Mouse (Mus musculus): ENCODE measurements at regions not wholly inside any gene's neighbourhood (a gene's known extent, or its start where the extent isn't known, plus 50 kb on each side); places are given as distances from the start of the nearest gene placed in this dataset.
A peak's percentile ranks its signal among the peaks of the same experiment; 100 is the strongest.

DNA sequence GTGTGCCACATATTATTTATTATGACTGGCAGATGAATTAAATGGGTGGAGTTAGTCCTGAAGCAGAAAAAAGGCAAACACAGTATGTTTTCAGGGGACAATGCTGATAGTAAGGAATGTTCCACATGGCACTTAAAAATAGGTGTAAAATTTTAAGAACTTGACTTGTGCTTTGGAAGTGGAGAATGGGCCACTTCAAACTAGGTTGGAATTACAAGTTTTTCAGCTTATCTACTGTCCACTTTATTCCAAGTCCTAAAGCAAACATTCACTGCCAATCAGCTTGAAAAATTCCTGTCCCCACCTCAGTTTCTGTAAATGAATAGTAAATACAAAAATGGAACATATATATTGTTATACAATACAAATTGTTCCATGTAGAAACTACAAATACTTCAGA, 238.4 kb upstream of the Rbms1 start:
- DNase-seq, result no peak

DNA sequence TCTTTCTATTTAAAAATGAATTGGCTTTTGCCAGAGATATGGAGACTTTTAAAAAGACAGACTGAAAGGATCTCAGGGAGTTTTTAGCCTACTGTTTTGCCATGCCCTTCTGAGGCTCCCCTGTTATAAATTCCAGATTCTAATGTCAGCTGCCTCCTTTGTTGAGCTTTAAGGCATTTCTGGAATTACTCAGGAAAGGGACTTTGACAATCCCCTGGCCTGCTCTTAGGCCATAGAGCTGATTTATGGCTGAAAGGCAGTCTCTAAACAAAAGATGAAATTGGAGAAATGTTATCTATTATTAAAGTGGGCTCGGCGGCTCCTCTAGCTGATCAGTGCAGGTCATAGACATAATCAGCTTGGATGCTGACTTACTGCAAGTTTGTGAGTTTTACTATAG, 231.0 kb upstream of the Rbms1 start:
- DNase-seq, result no peak

DNA sequence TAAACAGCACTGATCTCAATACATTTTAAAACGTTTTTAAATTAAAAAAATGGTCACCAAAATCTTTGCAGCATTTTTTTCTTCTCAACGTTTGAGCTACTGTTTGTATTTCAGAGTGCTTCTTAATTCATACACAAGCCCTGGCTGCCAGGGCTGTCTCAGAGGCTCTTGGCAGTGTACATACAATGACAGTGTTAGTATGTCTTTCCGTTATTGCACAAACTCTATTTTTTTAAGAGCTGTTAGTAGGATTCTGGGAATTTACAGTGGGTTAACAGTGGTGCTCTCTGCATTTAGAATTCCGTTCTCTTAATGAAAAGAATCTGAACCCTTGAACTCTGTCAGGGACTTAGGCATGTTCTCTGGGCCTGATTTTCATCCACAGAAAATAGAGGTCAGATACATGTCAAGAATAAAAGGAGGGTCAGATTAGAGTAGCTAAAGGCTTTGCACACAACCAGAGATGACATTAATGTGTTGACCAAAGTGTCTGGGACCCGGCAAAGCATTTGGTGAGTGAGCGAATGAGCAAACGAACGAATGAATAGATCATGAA, 219.5 kb upstream of the Rbms1 start:
- no peak for DNase-seq

DNA sequence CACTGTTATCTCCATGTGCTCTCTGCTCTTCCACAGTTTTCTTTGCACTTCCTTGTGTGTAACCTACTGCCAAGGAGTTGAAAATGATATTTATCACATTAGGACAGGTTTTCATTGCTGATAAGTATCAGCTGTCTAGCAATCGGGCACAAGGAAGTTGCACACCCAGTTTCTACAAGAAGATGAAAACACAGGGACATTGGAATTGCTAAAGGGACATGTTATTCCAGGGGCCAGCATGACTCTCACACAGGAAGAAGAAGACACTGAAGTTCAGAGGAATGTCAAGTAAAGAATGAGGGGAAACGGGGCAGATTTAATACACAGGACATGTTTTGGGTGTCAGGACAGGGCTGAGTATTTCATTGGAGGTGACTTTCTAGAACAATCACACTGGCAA, 214.8 kb upstream of the Rbms1 start:
- DNase-seq, result no peak

DNA sequence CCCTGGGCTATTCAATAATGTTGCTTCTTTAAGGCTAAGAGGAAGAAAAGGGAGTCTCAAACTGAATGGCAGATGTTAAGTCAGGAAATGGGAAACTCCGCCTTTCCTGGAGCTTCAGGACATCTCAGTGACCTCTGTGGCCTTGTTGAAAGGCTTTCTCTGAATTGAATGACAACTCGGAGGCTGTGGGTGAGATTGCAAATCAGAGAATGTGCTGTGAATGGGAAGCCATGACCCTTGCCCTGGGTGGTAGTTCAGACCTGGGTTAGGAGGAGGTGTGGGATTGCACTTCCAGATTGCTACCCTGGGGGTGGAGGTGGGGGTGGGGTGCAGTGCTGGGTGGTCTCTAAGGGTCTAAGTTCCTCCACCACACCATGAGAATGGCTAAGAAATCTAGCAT, 213.8 kb upstream of the Rbms1 start:
- peak; percentile 17 for DNase-seq

DNA sequence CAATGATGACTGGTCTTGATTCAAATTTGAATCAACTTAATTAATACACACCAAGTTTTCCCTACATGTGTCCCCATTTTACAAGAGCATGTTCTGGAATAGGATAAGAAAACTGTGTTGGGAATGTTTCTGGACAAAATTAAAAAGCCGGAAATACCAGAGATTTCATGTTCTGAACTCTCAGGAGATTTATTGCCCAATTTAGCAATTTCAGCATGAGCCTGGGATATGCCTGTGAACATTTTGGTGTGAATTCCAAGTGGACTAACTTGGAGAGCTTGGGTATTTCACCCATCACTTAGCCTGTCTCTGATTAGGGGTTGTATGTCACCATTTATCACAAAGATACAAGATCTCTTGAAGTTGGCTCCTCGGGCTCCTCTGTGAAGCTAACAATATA, 210.6 kb upstream of the Rbms1 start:
- DNase-seq, result no peak

DNA sequence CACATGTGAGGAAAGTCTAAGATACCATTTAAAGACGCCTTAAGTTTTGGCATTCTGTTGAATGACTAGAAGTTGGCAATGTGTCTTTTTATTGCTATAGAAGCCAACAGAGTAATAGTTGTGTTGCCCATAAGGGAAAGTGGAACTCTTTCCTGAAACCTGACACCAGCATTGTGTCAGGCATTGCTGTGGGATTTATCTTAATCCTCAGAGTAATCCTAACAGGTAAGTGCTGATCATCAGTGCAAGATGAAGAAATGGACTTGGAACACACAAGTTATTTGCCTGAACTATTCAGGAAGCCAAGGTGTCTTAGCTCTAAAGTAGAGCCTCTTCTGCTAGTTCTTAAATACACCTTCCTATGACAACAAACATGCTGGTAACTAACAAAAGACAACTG, 198.3 kb upstream of the Rbms1 start:
- DNase-seq, result no peak

DNA sequence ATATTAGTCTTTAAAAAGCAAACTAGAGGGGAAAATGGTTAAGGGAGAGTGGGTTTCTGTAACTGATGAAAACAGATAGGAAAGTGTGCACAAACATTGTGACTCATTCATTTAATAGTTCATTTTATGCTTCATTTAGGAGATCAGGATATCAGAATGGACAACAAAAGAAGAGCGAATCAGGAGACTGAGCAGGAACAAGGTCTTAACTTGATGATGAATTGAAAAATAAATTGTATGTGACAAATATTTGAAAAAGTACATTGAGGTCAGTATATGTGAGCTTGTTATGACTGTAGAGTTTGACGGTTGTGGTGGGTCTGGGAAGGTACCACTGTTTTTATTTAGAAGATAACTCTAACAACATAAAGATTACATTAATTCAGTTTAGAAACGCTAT, 196.8 kb upstream of the Rbms1 start:
- DNase-seq, result no peak

DNA sequence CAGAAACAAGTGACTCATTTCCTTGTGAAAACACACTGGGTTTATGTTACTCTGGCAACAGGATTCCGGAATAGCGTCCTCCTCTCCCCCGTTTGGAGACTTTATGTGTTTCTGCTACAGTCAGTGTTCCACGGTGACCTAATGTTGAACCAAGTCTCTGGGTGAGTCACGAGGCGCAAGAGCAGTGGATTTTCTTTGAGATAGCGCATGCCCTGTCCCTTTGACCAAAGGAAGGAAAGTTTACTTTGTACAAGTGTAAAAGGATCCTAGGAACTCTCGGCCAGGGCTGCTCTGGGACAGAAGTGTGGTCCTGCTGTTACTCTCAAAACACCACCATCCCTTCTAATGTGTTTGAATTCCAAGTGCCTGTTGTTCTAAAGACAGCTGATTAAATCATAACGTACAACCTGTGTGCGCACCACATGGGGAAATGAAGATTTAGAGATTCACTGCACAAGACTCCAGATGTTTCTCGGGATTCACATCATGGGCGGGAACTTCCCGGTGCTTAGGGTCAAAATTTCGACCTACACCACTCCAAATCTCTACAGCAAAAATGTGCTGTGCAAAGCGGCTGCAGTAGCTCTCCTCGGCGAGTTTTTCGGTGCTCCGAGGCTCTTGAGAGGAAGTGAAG, 176.1 kb upstream of the Rbms1 start:
- DNase-seq, result peak; percentile 65

DNA sequence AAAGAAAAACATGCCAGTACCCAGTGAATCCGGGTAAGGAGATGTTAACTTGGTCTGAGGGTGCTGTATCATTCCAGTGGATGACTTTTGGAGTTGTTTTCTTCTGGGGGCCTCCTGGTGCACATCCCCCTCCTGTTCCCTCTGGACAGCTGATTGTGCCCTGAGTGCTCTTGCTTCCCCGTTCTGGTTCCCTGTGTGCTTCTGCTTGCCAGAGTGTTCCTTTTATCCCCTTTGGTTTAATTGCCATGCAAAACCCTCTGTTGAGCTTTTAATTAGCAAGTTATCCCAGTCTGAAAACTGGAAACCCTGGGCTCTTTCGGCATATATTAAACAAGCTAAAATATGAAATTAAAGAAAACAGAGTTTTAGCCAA, 175.6 kb upstream of the Rbms1 start:
- peak; percentile 13 for DNase-seq

DNA sequence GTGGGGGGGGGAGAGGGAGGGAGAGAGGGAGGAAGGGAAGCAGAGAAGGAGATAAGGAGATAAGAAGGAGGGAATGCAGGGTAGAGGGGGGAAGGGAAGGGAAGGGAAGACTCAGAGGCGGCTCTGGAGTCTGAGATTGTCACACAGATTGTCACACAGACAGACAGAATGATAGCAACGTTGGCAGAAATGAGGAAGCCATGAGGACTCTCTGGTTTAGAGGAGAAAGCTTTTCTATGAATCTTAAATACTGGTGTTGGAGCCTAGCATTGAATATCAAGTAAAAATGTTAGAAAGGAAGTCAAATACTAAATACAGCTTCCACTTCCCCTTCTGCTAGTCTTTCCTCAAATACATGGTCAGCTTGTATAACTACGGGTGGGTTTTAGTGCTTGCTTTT, 174.4 kb upstream of the Rbms1 start:
- DNase-seq, result no peak

DNA sequence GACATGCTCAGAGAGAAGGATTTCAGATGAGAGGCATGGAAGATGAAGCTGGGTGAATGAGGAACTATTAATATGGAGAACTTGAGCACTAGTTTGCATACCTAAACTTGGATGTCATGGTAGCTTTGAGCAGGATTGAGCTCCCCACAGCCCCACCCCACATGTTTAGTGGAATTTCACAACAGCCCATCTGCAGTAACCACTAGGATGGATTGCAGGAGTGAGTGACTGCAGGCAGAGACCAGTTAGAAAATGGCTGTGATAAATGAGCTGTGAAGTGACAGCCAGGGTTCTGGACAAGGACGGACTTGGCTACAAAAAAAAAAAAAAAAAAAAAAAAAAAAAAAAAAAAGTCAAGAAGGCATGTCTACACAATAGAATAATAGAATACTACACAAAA, 173.9 kb upstream of the Rbms1 start:
- DNase-seq, result peak; percentile 32

DNA sequence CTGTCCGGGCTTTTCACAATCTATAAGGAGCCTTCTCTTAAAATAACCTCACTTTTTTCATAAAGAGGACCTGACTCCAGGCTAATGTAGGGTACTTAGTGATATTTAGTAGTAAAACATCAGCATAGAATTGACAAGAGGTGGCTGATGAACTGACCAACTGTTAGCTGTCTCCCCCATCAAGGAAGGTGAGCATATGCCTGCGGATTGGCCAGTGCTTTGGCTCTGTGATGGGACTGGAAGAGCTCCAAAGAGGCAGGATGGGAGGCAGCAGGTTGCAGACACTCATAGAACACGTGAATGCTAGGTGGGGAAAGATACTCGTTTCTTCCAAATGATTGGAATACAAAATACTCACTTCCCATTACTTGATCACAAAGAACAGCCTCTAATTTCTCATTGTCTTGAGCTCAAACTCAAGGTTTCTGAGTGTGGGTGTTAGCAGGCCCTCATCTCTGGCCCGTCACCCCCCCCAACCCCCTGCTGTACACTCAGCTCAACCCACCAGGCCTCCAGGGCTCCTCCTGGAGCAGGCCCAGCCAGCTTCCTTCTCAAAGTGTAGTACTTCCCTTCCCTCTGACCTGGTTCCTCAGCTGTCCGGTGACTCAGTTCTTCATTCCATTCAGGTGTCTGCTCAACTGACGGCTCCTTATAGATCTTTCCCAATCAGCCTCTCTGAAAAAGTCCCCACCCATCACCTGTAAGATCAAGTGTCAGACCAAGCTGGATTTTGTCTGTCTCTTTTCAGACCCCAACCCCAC, 160.2 kb upstream of the Rbms1 start:
- no peak for DNase-seq

DNA sequence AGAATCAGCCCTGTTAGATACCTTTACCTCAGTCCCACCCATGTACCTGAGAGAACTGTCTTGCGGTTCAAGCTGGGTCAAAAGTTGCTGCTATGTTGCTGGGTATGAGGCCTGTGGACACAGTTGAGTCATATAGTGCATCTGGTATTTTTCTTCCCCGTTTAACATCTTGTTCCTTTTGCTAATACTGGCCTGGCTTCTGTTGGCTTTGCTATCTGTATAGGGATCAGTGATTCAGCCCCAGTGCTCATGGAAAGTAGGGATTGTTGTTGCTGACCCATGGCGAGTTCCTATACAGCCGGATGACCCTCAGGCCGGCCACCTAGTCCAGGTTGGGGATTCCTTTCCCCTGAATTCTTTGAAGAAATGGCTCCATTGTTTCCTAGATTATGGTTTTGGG, 158.3 kb upstream of the Rbms1 start:
- no peak for DNase-seq

DNA sequence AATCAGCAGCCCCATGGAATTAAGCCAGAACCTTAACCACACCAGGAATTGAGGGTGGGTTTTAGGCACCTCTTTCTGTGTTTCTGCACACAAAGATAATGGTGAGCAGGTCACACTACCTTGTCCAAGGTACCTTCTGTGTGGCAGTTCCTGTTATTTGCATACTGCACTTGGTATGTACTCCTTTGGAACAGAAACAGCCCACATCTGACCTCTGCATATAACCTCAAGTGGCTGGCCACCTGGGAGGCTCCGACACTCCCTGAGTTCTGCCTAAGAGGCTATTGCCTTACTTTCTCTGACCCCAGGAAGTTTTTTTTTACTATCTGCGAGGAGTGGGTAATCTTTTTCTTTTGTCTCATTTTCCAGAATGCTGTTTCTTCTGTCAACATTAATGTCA, 151.6 kb upstream of the Rbms1 start:
- DNase-seq, result no peak

DNA sequence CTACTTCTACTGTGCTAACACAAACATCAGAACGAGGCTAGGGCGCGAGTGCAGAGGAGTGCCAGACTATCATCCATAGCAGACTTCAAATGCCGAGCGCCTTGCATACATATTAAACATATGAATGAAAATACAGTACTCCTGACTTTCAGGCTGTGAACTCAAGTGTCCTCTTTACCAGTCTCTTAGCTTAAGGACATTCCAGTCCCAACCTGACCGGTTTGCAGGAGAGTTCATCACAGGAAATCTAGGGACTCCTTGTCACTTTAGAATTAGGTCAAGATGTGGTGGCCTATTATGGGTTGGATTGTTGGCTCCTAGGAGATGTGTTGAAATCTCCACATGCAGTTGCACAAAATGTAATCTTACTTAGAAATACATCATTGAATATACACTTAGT, 150.9 kb upstream of the Rbms1 start:
- peak; percentile 32 for DNase-seq

DNA sequence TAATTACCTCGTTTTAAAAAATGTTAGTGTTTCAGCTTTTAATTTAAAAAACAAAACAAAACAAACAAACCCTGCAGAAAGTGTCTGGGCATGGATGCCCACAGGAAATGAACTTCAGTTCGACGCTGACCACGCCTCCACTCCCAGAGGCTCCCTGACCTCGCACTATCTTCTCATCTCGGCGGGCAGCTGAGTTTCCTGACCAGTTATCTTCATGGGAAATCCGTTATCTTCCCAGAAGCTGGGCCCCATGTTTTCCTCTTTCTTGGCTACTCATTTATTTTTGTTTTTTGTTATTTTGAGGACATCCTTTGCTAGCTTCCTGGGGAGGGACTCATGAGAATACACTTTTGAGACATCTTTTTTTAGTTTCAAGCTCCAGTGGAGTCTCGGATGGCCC, 147.6 kb upstream of the Rbms1 start:
- DNase-seq, result peak; percentile 54

DNA sequence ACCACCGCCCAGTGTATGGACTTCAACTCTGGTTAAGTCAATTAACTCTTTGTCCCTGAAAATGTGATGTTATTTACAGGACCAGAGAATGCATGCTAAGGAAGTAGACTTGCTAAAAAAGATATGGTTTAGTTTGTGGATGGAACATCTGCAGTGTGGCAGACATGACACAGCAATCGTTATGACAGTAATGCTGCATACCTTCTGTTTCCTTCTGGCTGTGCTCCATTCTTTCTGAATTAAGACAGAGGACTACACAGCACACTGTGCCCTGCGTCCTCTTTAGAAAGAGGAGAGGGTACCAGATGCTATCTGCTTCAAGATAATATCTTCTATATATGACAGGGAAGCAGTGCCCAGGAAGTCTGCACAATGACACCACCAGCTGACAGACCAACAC, 146.6 kb upstream of the Rbms1 start:
- DNase-seq, result no peak

DNA sequence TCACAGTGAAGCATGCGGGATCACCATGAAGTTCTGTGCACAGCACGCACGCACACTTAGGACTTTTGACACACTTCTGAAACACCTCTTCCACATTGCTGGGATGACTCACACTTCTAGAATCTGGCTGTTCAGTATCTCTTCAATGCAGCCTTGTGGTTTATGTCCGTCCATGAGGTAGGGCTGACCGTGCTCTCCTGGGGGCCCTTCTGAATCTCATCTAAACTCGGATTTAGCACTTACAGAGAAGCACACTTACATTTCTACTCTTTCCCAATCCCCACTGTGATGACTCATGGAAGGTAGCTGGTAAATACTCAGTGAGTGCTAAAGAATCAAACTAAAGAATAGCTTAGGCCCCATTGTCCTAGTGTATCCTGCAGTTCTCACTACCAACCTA, 142.2 kb upstream of the Rbms1 start:
- no peak for DNase-seq

DNA sequence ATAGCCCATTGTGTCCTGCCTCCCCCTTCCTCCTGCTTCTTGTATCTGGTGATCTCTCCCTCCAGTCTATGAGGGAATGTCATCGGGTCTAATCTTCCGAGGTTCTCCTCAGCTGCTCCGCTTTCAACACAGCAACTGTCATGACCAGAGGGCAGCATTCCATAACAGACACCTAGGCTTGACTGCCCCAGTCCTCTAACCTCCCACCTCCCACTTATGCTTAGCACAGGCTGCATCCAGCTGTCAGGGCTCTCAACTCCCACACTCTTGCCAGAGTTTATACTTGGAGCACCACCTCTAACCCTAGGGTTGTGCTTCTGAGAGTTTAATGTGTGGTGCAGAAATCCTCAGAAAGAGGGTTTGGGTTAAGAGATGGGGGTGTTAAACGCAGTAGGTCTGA, 137.9 kb upstream of the Rbms1 start:
- DNase-seq, result peak; percentile 51

DNA sequence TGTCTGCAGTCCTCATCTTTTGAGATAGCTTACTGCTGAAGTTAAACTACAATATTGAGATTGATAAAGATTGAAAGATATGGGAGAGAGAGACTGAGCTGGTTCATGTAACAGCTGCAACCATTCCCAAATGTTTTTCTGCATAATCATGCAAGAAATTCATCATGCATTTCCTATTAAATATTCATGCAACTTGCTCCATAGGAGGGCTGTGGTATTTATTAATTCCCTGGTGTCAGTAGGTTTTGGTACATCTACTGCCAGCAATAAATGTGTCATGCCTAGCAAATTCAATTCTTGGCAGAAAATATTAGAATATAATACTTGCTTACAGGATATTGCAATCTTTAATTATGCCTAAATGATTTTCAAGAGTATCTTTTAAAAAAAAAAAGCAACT, 125.5 kb upstream of the Rbms1 start:
- no peak for DNase-seq

DNA sequence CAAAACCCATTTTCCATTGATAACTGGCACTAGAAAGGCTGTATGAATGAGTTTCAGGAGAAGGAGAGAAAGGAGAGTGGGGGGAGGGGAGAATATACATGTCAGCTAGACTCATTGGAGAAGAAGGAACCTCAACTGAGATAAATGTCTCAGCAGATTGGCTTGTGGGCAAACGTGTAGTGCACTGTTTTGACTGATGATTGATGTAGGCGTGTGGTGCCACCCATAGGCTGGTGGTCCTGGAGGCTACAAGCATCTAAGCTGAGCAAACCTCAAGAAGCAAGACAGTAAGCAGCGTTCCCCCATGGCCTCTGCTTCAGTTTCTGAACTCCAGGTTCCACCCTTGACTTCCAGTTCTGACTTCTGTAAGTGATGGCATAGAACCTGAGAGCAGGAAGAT, 121.8 kb upstream of the Rbms1 start:
- DNase-seq, result no peak

DNA sequence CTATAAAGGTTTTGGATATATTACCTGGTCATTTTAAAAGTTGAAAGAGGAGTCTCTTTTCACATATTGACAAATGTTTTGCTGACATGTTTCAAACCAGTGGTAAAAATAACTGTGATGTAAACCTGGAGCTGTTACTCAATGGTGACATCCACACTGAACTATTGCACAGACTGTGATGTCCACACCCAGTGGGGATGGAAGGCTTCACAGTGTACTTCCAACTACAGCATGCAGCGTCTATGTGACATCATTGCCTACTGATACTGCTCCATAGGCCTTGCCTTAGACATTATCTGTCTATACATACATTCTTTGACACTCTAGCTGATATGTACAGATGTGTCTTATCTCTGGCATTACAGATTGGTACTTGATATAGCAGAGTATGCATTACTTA, 120.1 kb upstream of the Rbms1 start:
- no peak for DNase-seq

DNA sequence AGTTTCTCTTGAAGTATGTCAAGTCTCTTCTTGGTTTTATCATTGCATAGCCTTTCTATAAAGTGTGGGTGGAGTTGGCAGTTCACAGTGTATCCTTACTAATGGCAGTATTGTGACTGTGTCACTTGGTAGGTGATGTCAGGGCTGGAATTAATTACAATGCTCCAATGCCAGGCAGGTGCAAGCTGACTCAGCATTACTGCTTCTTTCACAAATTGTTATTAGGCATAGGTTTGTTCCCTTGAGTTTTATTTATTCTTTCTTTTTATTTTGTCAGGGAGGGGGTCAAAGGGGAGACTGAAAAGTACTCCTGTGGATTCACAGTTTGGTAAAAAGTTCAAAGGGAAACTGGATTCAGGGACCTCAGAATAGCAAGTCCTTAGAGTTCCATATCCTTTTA, 119.6 kb upstream of the Rbms1 start:
- DNase-seq, result no peak

DNA sequence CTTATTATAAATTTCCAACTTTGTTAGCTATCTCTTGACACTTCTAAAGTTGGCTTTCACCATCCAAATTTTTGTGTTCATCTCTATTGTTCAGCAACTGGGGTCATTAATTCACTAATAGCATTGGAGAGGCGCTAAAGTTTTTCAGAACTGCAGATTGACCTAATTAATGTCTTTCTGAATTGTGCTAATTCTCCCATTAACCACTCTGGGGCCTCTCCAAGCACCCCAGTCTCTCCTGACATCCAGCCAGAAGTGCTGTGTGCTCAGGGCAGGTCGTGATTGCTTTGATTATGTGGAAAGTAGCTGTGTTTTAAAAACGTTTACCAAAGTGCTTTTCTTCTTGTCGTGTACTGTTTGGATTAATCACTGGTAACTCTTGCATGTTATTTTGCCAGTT, 117.0 kb upstream of the Rbms1 start:
- no peak for DNase-seq

Measured in lung, postnatal 14 days (tissue).